Mouse (Mus musculus) lung, adult 2 months (tissue): Measurements from ENCODE around the gene Gm20388.

Source experiments
- CTCF ChIP-seq: fragments of 200-500 bp; IDR thresholded peaks from 2 replicates; pipeline ENCODE4 v1.5.1; 2011; ENCODE audit warnings: mild to moderate bottlenecking, low read length, control low read depth; ENCODE audit not compliant: insufficient read depth
- POLR2A ChIP-seq: fragments of 200-500 bp; IDR thresholded peaks from 2 replicates; pipeline ENCODE4 v1.6.1; 2011; ENCODE audit warnings: low read depth, mild to moderate bottlenecking, control low read depth, low read length, borderline replicate concordance; ENCODE audit errors: extremely low read depth

GRCm38 (mm10) chr8:124393013-124393412 lies 4482.4 kb downstream of the Gm20388 start:
- TF ChIP-seq POLR2A (no peak), CTCF (no peak)
